Comparison of ENCODE assay signal across 1 mouse cellular context in the genomic region with DNA sequence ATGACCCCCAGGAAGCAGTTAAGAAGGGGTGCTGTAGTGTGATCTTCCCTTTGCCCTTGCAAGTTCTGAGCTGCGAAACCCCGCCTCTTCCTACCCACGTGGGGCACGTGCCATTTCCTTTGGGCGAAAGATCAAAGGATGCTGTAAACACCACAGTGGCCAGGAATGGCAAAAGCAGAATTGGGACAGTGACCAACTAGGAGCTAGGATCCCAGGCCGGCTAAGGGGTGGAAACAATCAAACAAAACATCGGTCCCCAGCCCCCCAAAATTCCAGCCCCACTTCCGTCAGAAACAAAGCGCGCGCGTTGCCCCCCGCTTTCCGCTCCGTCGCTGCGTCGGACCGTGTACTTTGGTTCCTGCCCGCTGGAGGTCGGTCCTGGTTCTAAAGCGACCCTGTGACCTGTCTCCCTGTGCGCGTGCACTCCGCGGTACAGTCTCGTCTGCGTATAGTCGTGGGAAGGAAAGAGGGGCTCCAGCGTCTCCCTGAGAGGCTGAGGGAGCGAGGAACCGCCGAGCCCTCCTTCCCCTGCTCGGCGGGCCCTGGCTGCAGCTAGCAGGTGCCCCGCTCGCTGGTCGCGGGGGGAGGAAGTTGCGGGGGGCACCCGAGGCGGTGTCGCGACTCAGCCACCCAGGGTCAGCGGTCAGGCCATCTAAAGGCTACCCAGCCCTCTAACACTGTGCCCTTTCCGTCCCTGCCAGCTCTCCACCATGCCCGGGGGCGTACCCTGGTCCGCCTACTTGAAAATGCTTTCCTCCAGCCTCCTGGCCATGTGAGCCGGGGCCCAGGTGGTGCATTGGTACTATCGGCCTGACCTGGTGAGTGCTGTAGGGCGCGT.
TF ChIP-seq lines count a peak whose summit lies in the region.

No protein-coding gene starts in this region.

TF ChIP-seq in CH12.LX, 34 proteins besides CTCF, POLR2A, EP300 and RAD21:
- TF ChIP-seq BHLHE40 (IDR thresholded peaks at IDR 0.05; ENCODE audit: low read depth, low read length) (peak; percentile 95), MAX (IDR thresholded peaks at IDR 0.05; ENCODE audit: low read length) (peak; percentile 74), KAT2A (IDR thresholded peaks at IDR 0.05; ENCODE audit: insufficient replicate concordance, low read length) (peak; percentile 62; the same call in 1 of the 2 replicates), USF1 (IDR thresholded peaks at IDR 0.05; ENCODE audit: low read depth, low read length) (peak; percentile 70), E2F4 (IDR thresholded peaks at IDR 0.05; ENCODE audit: insufficient replicate concordance, low read depth, low read length) (peak; percentile 63; the same call in 1 of the 2 replicates), MXI1 (IDR thresholded peaks at IDR 0.05; ENCODE audit: low read depth, low read length) (peak; percentile 49; the same call in 1 of the 2 replicates), MAZ (IDR thresholded peaks at IDR 0.05; ENCODE audit: low read depth, low read length) (0 out of 2 replicates have a peak, but pooled peaks have one; percentile 62), CHD2 (IDR thresholded peaks at IDR 0.05; ENCODE audit: low read length) (peak; percentile 44; the same call in 1 of the 2 replicates), NELFE (IDR thresholded peaks at IDR 0.05; ENCODE audit: low read depth, low read length) (peak; percentile 27; the same call in 1 of the 2 replicates), SIN3A (IDR thresholded peaks at IDR 0.05; ENCODE audit: low read length) (peak; percentile 80; the same call in 1 of the 2 replicates), TCF12 (IDR thresholded peaks at IDR 0.05; ENCODE audit: low read depth, low read length) (0 out of 2 replicates have a peak, but pooled peaks have one; percentile 64), ELF1 (IDR thresholded peaks at IDR 0.05; ENCODE audit: low read depth, low read length) (peak; percentile 75), HCFC1 (IDR thresholded peaks at IDR 0.05; ENCODE audit: low read depth, low read length) (peak; percentile 82), ZMIZ1 (IDR thresholded peaks at IDR 0.05; ENCODE audit: low read depth, low read length) (0 out of 2 replicates have a peak, but pooled peaks have one; percentile 18), USF2 (conservative IDR thresholded peaks at IDR 0.05; ENCODE audit: low read depth, low read length) (peak; percentile 59; the same call in 1 of the 2 replicates), NRF1 (IDR thresholded peaks at IDR 0.05; ENCODE audit: low read depth, low read length) (peak; percentile 22; the same call in 1 of the 2 replicates), MYC (IDR thresholded peaks at IDR 0.05; ENCODE audit: low read depth, low read length) (peak; percentile 85)
